Mouse (Mus musculus): Measurements from ENCODE around the gene Vmn1r139. TPM values are rescaled to one million over a fixed set of nuclear protein-coding genes. Genes with fewer than 3 reads are reported as not detected.
"Not testable (repeated sequence)": the region's sequence is repeated elsewhere in the genome, so short reads cannot be mapped to it uniquely, and the experiment has no call there.

Gene Vmn1r139
- polyA plus RNA-seq (2016; fragmentation: Nextera tagmentation; extraction: Ambion mirVana), result not detected in 2 replicates

DNA sequence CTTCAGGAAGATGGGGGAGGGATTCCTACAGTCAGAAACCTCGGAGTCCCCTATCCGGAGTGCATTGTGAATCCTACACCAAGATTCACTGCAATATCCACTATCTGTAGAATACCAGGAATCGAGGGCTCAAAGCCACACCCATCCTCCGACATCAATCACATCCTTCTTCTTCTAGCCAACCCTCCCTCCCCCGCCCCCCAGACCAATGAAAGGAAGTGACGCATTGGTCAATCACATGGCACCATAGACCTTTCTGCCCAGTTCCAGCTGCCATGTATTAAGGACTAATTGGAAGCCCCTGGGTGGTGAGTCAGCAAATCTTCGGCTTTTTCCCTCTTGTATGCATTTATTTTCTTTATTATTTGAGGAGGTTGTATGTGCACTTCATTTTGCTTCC is at the start of gene Vmn1r139:
Vmn1r139 (plus strand) TSS at position 301 of the 400 bp plus-strand sequence.
- WGBS, result no CpG with 5 or more reads among the region's 7 CpGs

GRCm38 (mm10) chr7:22028797-22029196 is 40.1 kb upstream of the Vmn1r139 start, which contains the start of gene Vmn1r138:
Gene Vmn1r138 (minus strand): TSS chr7:22028897.
- not testable (repeated sequence) for H3K27me3 ChIP-seq (ENCODE audit: insufficient read depth, poor library complexity, severe bottlenecking); DNase-seq (ENCODE audit: low spot score); H3K4me1 ChIP-seq (replicated peaks); H3K9me3 ChIP-seq; H3K4me3 ChIP-seq; H3K36me3 ChIP-seq; H3K27ac ChIP-seq
- WGBS, result no CpG with 5 or more reads among the region's 2 CpGs

More for the DNA sequence above, at the start of gene Vmn1r139:
- not testable (repeated sequence) for H3K4me1 ChIP-seq (replicated peaks); H3K36me3 ChIP-seq; H3K27me3 ChIP-seq (ENCODE audit: insufficient read depth, poor library complexity, severe bottlenecking); H3K9me3 ChIP-seq; H3K27ac ChIP-seq; H3K4me3 ChIP-seq; DNase-seq (ENCODE audit: low spot score)

DNA sequence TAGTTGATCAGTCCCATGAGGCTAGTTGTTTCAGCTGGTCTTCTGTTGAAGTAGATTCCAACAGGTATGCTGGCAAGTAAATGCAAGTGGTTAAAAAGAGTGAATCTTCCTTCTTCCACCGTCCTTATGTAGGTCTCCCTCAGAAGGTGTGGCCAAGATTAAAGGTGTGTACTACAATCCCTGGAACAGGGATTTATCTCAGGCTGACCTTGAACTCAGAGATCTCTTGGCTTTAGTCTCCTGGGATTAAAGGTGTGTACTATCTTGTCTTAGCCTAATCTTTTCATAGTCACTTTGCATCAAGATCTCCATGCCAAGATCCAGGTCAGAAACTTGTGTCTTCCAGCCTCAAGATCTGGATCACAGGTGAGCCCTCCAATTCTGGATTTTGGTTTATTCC is 12.7 kb upstream of the Vmn1r139 start, which contains the start of gene Gm6176:
Gm6176 (minus strand) TSS at position 101 of the 400 bp plus-strand sequence.
- H3K4me3 ChIP-seq; H3K9me3 ChIP-seq; H3K27me3 ChIP-seq (ENCODE audit: insufficient read depth, poor library complexity, severe bottlenecking); H3K36me3 ChIP-seq; H3K4me1 ChIP-seq (replicated peaks); DNase-seq (ENCODE audit: low spot score); H3K27ac ChIP-seq: not testable (repeated sequence)
- WGBS, result no CpG with 5 or more reads among the region's 1 CpGs

DNA sequence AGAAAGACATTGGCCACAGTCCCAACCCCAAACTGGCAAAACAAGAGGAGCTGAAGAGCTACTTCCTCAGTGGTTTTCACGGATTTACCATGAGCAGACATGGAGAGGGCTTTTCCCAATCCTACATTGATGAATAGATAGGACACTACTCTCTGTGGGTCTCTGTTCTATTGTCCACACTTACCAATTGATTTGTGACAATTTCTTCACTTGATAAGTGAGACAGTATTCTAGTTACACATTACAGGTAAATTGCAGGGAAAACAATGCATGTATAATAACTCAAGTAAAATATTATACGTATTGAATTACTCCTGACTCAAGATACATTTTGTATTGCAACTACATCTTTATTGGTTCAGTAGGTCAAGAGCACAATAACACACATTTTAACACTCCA is 49.3 kb downstream of the Vmn1r139 start, which contains the start of gene Gm16451:
Gm16451 (minus strand) TSS at position 101 of the 400 bp plus-strand sequence.
- no CpG with 5 or more reads among the region's 2 CpGs for WGBS
- H3K4me1 ChIP-seq (replicated peaks), result not testable (repeated sequence)

DNA sequence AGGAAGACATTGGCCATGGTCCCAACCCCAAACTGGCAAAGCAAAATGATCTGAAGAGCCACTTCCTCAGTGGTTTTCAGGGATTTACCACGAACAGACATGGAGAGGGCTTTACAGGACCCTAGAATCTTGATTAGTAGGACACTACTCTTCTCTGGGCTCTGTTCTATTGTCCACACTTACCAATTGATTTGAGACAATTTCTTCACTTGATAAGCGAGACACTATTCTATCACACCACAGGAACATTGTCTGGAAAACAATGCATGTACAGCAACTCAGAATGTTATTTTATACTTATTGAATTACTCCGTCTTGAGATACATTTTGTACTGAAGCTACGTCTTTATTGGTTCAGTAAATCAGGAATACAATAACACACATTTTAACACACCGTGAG is 65.8 kb downstream of the Vmn1r139 start, which contains the start of gene Gm10666:
Gm10666 (minus strand) TSS at position 101 of the 400 bp plus-strand sequence.
- H3K27me3 ChIP-seq (ENCODE audit: insufficient read depth, poor library complexity, severe bottlenecking); H3K4me1 ChIP-seq (replicated peaks); H3K9me3 ChIP-seq; DNase-seq (ENCODE audit: low spot score); H3K27ac ChIP-seq; H3K4me3 ChIP-seq; H3K36me3 ChIP-seq: not testable (repeated sequence)
- no CpG with 5 or more reads among the region's 5 CpGs for WGBS

More for the DNA sequence above, 49.3 kb downstream of the Vmn1r139 start, which contains the start of gene Gm16451:
- DNase-seq (ENCODE audit: low spot score); H3K9me3 ChIP-seq; H3K36me3 ChIP-seq; H3K4me3 ChIP-seq; H3K27me3 ChIP-seq (ENCODE audit: insufficient read depth, poor library complexity, severe bottlenecking); H3K27ac ChIP-seq: not testable (repeated sequence)

Other genes starting within 250 kb of the Vmn1r139 start
- not detected in 2 replicates for gene Vmn1r135, start 236.7 kb upstream of the Vmn1r139 start, polyA plus RNA-seq (2016; fragmentation: Nextera tagmentation; extraction: Ambion mirVana)
- not detected in 2 replicates for gene Gm5725, start 224.8 kb upstream of the Vmn1r139 start, polyA plus RNA-seq (2016; fragmentation: Nextera tagmentation; extraction: Ambion mirVana)
- gene Gm5891, start 147.8 kb upstream of the Vmn1r139 start, polyA plus RNA-seq (2016; fragmentation: Nextera tagmentation; extraction: Ambion mirVana), result not detected in 2 replicates
- not detected in 2 replicates for gene Vmn1r137, start 74.5 kb upstream of the Vmn1r139 start, polyA plus RNA-seq (2016; fragmentation: Nextera tagmentation; extraction: Ambion mirVana)
- not detected in 2 replicates for gene Vmn1r138, start 40.2 kb upstream of the Vmn1r139 start, polyA plus RNA-seq (2016; fragmentation: Nextera tagmentation; extraction: Ambion mirVana)
- gene Gm6176, start 12.8 kb upstream of the Vmn1r139 start, polyA plus RNA-seq (2016; fragmentation: Nextera tagmentation; extraction: Ambion mirVana), result not detected in 2 replicates
- not detected in 2 replicates for gene Gm16451, start 49.2 kb downstream of the Vmn1r139 start, polyA plus RNA-seq (2016; fragmentation: Nextera tagmentation; extraction: Ambion mirVana)
- not detected in 2 replicates for gene Gm10666, start 65.7 kb downstream of the Vmn1r139 start, polyA plus RNA-seq (2016; fragmentation: Nextera tagmentation; extraction: Ambion mirVana)
- not detected in 2 replicates for gene Vmn1r142, start 95.0 kb downstream of the Vmn1r139 start, polyA plus RNA-seq (2016; fragmentation: Nextera tagmentation; extraction: Ambion mirVana)
- gene Vmn1r143, start 120.3 kb downstream of the Vmn1r139 start, polyA plus RNA-seq (2016; fragmentation: Nextera tagmentation; extraction: Ambion mirVana), result not detected in 2 replicates
- not detected in 2 replicates for gene Gm8653, start 132.2 kb downstream of the Vmn1r139 start, polyA plus RNA-seq (2016; fragmentation: Nextera tagmentation; extraction: Ambion mirVana)
- gene Gm8453, start 160.4 kb downstream of the Vmn1r139 start, polyA plus RNA-seq (2016; fragmentation: Nextera tagmentation; extraction: Ambion mirVana), result not detected in 2 replicates

Measured in hindbrain, embryonic 10.5 days (tissue).